In genomic region chr15:59805771-59806170, GRCm38 (mm10) we compare ENCODE assay signal across 24 mouse cellular contexts.
"Had no signal": no experiment of that assay in that cellular context is flagged by ENCODE, and none has a peak within 500 bp of the region (broad histone marks: within the 10 kb centered on the region; RNA-seq: fewer than 3 reads in every experiment).

No protein-coding gene starts in this region.

- H3K4me1 ChIP-seq: limb, embryonic 10.5 days; limb, embryonic 13.5 days; liver, embryonic 15.5 days; midbrain, embryonic 12.5 days; midbrain, embryonic 15.5 days; neural tube, embryonic 12.5 days; neural tube, embryonic 15.5 days; stomach, embryonic 15.5 days had no signal

- H3K27ac ChIP-seq: kidney, postnatal 0 days; layer of hippocampus, adult 2 months; limb, embryonic 10.5 days; limb, embryonic 13.5 days; liver, embryonic 15.5 days; macrophage; midbrain, embryonic 12.5 days; midbrain, embryonic 15.5 days; neural tube, embryonic 12.5 days; neural tube, embryonic 15.5 days; stomach, embryonic 15.5 days had no signal

- DNase-seq: kidney, adult 11 months; kidney, adult 9 months; kidney, postnatal 25 days; layer of hippocampus, adult 9-11 months; lung, embryonic 14.5 days; lung, postnatal 10 days; right cerebral cortex, adult 18-20 months; right cerebral cortex, postnatal 25 days; spleen, adult 18-20 months; thymus, adult 18-20 months; thymus, postnatal 36 days had no signal

- H3K27me3 ChIP-seq: limb, embryonic 13.5 days; liver, embryonic 15.5 days; midbrain, embryonic 12.5 days; midbrain, embryonic 15.5 days; neural tube, embryonic 12.5 days; neural tube, embryonic 15.5 days; stomach, embryonic 15.5 days had no signal

- H3K4me3 ChIP-seq: layer of hippocampus, adult 2 months; limb, embryonic 10.5 days; limb, embryonic 13.5 days; liver, embryonic 15.5 days; midbrain, embryonic 12.5 days; midbrain, embryonic 15.5 days; neural tube, embryonic 12.5 days; neural tube, embryonic 15.5 days; stomach, embryonic 15.5 days had no signal

- H3K9ac ChIP-seq: limb, embryonic 13.5 days; liver, embryonic 15.5 days; lung, embryonic 14.5 days; midbrain, embryonic 12.5 days; midbrain, embryonic 15.5 days; neural tube, embryonic 12.5 days; neural tube, embryonic 15.5 days; stomach, embryonic 15.5 days had no signal

- H3K36me3 ChIP-seq: limb, embryonic 10.5 days; limb, embryonic 13.5 days; liver, embryonic 15.5 days; midbrain, embryonic 12.5 days; midbrain, embryonic 15.5 days; neural tube, embryonic 12.5 days; neural tube, embryonic 15.5 days; stomach, embryonic 15.5 days had no signal

- H3K9me3 ChIP-seq: limb, embryonic 10.5 days; limb, embryonic 13.5 days; liver, embryonic 15.5 days; midbrain, embryonic 12.5 days; midbrain, embryonic 15.5 days; neural tube, embryonic 12.5 days; neural tube, embryonic 15.5 days; stomach, embryonic 15.5 days had no signal

- ATAC-seq: inflammation-experienced regulatory T-cells, adult 6 months; midbrain, embryonic 15.5 days had no signal

- H3K4me2 ChIP-seq: limb, embryonic 13.5 days; liver, embryonic 11.5 days; liver, embryonic 15.5 days; lung, embryonic 14.5 days; midbrain, embryonic 12.5 days; midbrain, embryonic 15.5 days; neural tube, embryonic 12.5 days; neural tube, embryonic 15.5 days; stomach, embryonic 15.5 days had no signal
